Mouse (Mus musculus): ENCODE measurements around the gene Ccdc146. TPM values are rescaled to one million over a fixed set of nuclear protein-coding genes. Genes with fewer than 3 reads are reported as not detected.

Gene Ccdc146
- polyA plus RNA-seq, 1 experiment, result 1.3 TPM

DNA sequence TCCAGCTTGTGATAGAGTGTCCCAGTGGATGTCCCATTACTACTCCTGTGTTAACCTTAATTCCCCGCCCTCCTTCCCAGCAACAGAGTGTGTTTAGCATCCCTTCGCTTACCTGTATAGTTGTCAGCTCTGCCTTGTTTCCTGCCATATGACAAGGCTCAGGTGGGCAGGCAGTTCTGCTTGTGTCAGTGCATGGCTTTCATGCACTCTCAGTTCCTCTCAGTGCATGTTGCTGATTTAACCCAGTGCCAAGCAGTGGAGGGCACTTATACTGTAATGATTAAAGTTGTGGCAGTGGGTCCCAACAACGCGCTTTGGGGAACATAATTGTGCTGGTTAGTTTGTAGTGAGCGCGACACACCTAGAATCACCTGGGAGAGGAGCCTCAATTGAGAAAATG is 2.2 kb upstream of the Ccdc146 start:
- DNase-seq, result no peak
- 91% methylated on average over 6 of the region's 6 CpGs for WGBS
- Histone ChIP-seq H3K4me1 (ENCODE audit: control insufficient read depth, insufficient read depth, low read length) (peaks cover 5% of the 10 kb centered on the region), H3K4me3 (replicated peaks; ENCODE audit: extremely low read depth, low read depth, low read length) (no peak overlapping the region)
- TF ChIP-seq CTCF (IDR thresholded peaks at IDR 0.05; ENCODE audit: insufficient read depth, low read length) (no peak), POLR2A (IDR thresholded peaks at IDR 0.05; ENCODE audit: borderline replicate concordance, extremely low read depth, low read depth, low read length) (no peak)

DNA sequence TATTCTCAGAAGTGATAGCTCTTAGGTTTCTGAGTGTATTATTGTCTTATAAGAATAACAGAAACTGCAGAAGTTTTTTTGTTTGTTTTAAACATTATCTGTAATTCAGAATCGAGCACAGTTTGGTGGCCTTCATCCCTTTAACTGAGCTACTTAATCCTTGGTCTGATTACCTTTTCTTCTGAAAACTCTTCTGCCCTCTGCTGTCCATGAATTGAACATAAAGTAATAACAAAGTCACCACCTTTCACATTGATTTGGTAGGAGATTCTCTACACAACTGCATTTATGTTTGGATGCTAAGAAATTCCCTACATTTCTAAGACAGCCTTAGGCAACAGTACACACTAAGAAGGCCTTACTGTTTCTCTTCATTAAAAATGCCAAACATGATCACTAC is 3.9 kb downstream of the Ccdc146 start:
- WGBS, result 2% methylated on average over 1 of the region's 1 CpGs
- Histone ChIP-seq H3K4me3 (replicated peaks; ENCODE audit: extremely low read depth, low read depth, low read length) (no peak overlapping the region), H3K4me1 (ENCODE audit: control insufficient read depth, insufficient read depth, low read length) (peaks cover 3% of the 10 kb centered on the region)
- TF ChIP-seq POLR2A (IDR thresholded peaks at IDR 0.05; ENCODE audit: borderline replicate concordance, extremely low read depth, low read depth, low read length) (no peak), CTCF (IDR thresholded peaks at IDR 0.05; ENCODE audit: insufficient read depth, low read length) (peak; percentile 12; the same call in 1 of the 2 replicates)
- no peak for DNase-seq

DNA sequence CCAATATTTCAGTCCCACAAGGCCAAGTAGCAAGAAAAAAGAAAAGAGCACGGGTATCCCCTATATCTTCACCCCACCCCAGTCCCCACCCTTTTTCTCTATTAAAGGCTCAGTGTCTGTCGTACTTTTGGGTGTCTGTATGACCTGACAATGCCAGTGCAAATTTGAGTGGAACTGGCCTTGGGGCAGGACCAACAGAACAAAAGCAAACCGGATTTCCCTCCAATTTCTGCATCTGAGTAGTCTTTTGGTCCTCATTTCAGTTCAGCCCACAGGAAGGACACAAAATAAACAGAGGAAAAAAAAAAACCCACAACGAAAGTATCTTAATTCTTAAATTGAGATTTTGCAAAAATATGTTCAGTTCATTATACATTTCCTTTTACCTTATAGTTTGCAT is 5.9 kb downstream of the Ccdc146 start:
- Histone ChIP-seq H3K4me3 (replicated peaks; ENCODE audit: extremely low read depth, low read depth, low read length) (no peak overlapping the region), H3K4me1 (ENCODE audit: control insufficient read depth, insufficient read depth, low read length) (no peaks in the 10 kb centered on the region)
- no peak for DNase-seq
- 48% methylated on average over 4 of the region's 4 CpGs for WGBS
- no peak for TF ChIP-seq POLR2A (IDR thresholded peaks at IDR 0.05; ENCODE audit: borderline replicate concordance, extremely low read depth, low read depth, low read length)

DNA sequence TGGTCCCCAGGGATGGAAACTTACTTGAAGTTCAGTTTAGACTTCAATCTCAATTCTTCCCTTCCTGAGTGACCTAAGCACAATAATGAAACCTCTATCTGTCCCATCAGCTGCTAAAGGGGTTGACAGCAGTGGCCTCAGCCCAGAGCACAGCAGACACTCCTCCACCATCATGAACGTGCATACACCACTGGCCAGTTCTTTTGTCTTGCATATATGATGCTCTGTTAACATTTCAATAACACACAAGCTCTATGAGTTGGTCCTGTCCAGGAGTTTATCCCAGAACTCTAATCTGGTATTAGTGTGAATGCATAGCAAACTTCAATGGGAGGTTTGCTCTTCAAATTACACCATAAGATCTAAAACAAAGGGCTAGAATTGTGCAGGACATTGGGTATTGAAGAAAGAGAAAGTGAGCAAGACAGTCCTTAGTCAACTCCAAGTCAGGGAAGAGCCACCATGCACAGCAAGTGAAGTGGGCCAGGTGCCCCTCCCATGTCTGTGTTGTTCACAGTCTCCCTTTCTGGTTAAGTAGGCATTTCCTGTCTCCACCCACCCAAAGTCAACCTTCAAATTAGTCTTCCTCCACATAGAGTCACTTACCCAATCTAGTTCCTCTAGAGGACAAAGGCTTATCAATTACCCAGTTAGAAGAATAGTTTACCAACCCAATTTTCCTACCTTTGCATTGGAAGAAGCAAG is 10.2 kb downstream of the Ccdc146 start:
- no peak overlapping the region for H3K4me3 ChIP-seq (replicated peaks; ENCODE audit: extremely low read depth, low read depth, low read length)
- DNase-seq, result no peak
- WGBS, result 65% methylated on average over 1 of the region's 1 CpGs
- H3K4me1 ChIP-seq (ENCODE audit: control insufficient read depth, insufficient read depth, low read length), result no peaks in the 10 kb centered on the region; the same call in 1 of the 2 replicates
- TF ChIP-seq CTCF (IDR thresholded peaks at IDR 0.05; ENCODE audit: insufficient read depth, low read length) (no peak), POLR2A (IDR thresholded peaks at IDR 0.05; ENCODE audit: borderline replicate concordance, extremely low read depth, low read depth, low read length) (no peak)

DNA sequence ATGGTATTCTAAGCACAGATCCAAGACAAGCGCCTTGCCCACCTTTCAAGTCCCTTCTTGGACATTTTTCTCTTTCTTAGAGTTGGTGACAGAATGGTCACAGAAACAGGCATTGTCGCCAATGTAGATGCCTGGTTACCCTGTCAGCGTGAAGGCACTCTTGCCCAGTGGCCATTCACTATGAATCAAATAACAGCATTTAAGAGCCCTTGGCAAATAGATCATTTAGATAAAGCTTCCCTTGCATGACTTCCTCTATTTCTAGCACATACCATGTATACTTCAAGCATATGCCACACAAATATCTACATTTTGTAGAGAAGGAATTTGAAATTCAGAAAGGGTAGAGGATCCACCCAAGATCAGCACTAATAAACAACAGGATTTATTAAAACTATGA is 11.2 kb downstream of the Ccdc146 start:
- TF ChIP-seq CTCF (IDR thresholded peaks at IDR 0.05; ENCODE audit: insufficient read depth, low read length), result no peak
- no peak for TF ChIP-seq POLR2A (IDR thresholded peaks at IDR 0.05; ENCODE audit: borderline replicate concordance, extremely low read depth, low read depth, low read length)
- 84% methylated on average over 3 of the region's 3 CpGs for WGBS
- Histone ChIP-seq H3K4me3 (replicated peaks; ENCODE audit: extremely low read depth, low read depth, low read length) (no peak overlapping the region), H3K4me1 (ENCODE audit: control insufficient read depth, insufficient read depth, low read length) (no peaks in the 10 kb centered on the region; the same call in 1 of the 2 replicates)
- DNase-seq, result no peak

DNA sequence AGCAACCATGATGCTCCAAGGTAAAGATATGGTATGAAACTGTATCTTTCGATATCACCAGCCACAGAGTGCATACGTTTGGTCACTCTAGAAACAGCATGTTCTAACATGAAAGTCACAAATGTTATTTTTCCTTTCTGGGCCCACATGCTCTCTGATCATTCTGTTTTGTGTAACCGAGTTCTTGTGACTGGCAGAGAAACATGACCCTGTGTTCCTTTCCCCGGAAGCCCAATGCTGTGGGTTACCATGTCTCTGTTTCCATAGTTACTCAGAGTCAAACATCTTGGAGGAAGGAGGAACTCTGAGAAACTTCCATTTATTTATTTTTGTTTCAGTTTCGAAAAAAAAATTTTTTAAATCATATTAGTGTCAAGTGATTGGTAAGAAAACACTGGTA is 12.4 kb downstream of the Ccdc146 start:
- TF ChIP-seq POLR2A (IDR thresholded peaks at IDR 0.05; ENCODE audit: borderline replicate concordance, extremely low read depth, low read depth, low read length), result no peak
- no peaks in the 10 kb centered on the region; the same call in 1 of the 2 replicates for H3K4me1 ChIP-seq (ENCODE audit: control insufficient read depth, insufficient read depth, low read length)
- 44% methylated on average over 5 of the region's 5 CpGs for WGBS
- DNase-seq, result no peak
- no peak overlapping the region for H3K4me3 ChIP-seq (replicated peaks; ENCODE audit: extremely low read depth, low read depth, low read length)

DNA sequence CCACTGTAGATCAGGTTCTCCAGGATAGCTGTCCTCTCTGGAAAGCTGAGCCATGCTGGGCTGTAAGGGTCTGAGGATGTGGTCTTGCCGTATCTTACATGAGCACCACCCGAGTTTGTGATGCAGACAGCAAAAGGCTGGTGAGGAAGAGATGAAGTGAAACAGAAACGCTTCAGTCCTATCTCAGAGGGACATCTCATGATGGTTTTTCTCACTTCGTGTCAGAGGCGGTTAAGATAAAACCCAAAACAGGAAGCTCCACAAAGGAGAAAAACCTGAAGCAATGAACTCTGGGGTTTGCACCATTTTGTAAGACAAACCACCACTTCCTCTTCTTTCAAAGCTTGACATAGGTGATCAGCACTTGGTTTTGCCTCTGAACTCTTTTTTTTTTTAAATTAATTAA is 13.2 kb downstream of the Ccdc146 start:
- Histone ChIP-seq H3K4me3 (replicated peaks; ENCODE audit: extremely low read depth, low read depth, low read length) (no peak overlapping the region), H3K4me1 (ENCODE audit: control insufficient read depth, insufficient read depth, low read length) (no peaks in the 10 kb centered on the region; the same call in 1 of the 2 replicates)
- TF ChIP-seq CTCF (IDR thresholded peaks at IDR 0.05; ENCODE audit: insufficient read depth, low read length) (no peak), POLR2A (IDR thresholded peaks at IDR 0.05; ENCODE audit: borderline replicate concordance, extremely low read depth, low read depth, low read length) (no peak)
- DNase-seq, result no peak
- 64% methylated on average over 5 of the region's 5 CpGs for WGBS

DNA sequence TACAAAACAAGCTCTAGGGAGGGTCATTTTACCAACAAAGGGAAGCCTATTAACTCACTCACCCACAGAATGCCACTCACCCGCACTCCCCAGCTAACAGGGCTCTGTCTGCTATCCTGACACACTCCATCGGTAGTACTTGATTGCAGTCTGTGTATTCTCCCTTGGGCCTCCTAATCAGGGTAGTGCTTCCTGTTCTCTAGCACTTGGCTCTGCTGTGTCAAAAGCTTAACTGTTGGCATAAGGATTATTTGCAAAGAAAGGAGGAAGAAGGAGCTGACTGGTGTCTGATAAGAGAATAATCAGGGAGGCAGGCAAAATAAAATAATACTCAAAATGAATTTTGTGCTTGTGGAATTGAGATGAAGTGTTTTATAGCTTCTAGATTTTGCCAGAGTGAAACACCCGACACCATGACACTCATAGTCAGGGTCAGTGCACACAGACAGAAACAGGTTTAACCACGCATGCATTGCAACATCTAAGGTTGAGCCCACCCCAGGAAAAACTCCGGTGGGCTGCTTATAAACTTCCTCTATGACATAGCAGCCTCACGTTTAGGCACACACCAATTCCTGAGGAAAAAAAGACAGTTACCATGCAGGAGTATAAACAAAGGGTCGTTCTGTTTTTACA is 29.2 kb downstream of the Ccdc146 start:
- H3K4me3 ChIP-seq (replicated peaks; ENCODE audit: extremely low read depth, low read depth, low read length), result no peak overlapping the region
- no peak for DNase-seq
- TF ChIP-seq POLR2A (IDR thresholded peaks at IDR 0.05; ENCODE audit: borderline replicate concordance, extremely low read depth, low read depth, low read length), result no peak
- TF ChIP-seq CTCF (IDR thresholded peaks at IDR 0.05; ENCODE audit: insufficient read depth, low read length), result no peak
- 12% methylated on average over 7 of the region's 7 CpGs for WGBS
- H3K4me1 ChIP-seq (ENCODE audit: control insufficient read depth, insufficient read depth, low read length), result peaks cover 2% of the 10 kb centered on the region; the same call in 1 of the 2 replicates

DNA sequence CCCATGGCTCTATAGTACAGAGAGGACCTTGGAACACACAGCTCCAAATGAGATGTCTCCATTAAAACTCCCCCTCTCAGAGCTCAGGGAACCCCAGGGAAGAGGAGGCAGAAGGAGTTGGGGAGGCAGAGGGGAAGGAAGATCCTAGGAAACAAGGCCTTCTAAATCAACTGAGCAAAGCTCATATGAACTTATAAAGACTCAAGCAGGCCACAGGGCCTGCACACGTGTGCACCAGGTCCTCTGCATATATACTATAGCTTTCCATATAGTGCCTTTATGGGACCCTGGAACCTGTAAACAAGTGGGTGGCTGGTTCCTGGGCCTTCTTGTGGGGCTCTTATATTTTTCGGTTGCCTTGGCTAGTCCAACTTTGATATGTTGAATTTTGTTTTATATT is 29.9 kb downstream of the Ccdc146 start:
- DNase-seq, result no peak
- no peak for TF ChIP-seq CTCF (IDR thresholded peaks at IDR 0.05; ENCODE audit: insufficient read depth, low read length)
- no peak for TF ChIP-seq POLR2A (IDR thresholded peaks at IDR 0.05; ENCODE audit: borderline replicate concordance, extremely low read depth, low read depth, low read length)
- Histone ChIP-seq H3K4me3 (replicated peaks; ENCODE audit: extremely low read depth, low read depth, low read length) (no peak overlapping the region), H3K4me1 (ENCODE audit: control insufficient read depth, insufficient read depth, low read length) (peaks cover 2% of the 10 kb centered on the region; the same call in 1 of the 2 replicates)
- 76% methylated on average over 2 of the region's 2 CpGs for WGBS

Data from lung, adult 2 months (tissue).